Mouse (Mus musculus) myocyte (in vitro differentiated cells): ENCODE measurements around the gene Fam174b.

ENCODE experiments used
- CEBPB ChIP-seq: IDR thresholded peaks from 2 replicates; pipeline ENCODE4 v1.6.1; 2011; ENCODE audit warnings: mild to moderate bottlenecking, moderate library complexity; ENCODE audit not compliant: poor library complexity, insufficient read depth, severe bottlenecking
- E2F4 ChIP-seq: IDR thresholded peaks from one replicate; pipeline ENCODE4 v1.6.1; 2011; ENCODE audit warnings: mild to moderate bottlenecking, control low read depth, moderate library complexity; ENCODE audit not compliant: insufficient read depth
- MAX ChIP-seq: IDR thresholded peaks from one replicate; pipeline ENCODE4 v1.6.1; 2011; ENCODE audit warnings: low read depth, mild to moderate bottlenecking, control low read depth
- MYOD1 ChIP-seq, 3 experiments: IDR thresholded peaks; one replicate each; pipeline ENCODE4 v1.6.1; 2011; ENCODE audit warnings: control low read depth in 2 of 3, low read depth in 2 of 3, mild to moderate bottlenecking in 2 of 3, moderate library complexity in 1 of 3; ENCODE audit not compliant: insufficient read length in 2 of 3, control insufficient read depth in 1 of 3
- MYOG ChIP-seq, 3 experiments: IDR thresholded peaks; one replicate each; pipeline ENCODE4 v1.6.1; 2011; ENCODE audit warnings: control low read depth in 2 of 3, low read depth in 2 of 3, mild to moderate bottlenecking in 2 of 3; ENCODE audit not compliant: insufficient read length in 2 of 3, control insufficient read depth in 1 of 3, insufficient read depth in 1 of 3
- POLR2A ChIP-seq: IDR thresholded peaks from one replicate; pipeline ENCODE4 v1.6.1; 2011; ENCODE audit warnings: low read depth, mild to moderate bottlenecking, control low read depth, moderate library complexity; ENCODE audit not compliant: insufficient read length
- POLR2AphosphoS2 ChIP-seq: IDR thresholded peaks from one replicate; pipeline ENCODE4 v1.6.1; 2011; ENCODE audit warnings: low read depth, control low read depth; ENCODE audit not compliant: insufficient read length
- REST ChIP-seq: IDR thresholded peaks from one replicate; pipeline ENCODE4 v1.6.1; 2011; ENCODE audit warnings: mild to moderate bottlenecking, control low read depth, moderate library complexity; ENCODE audit not compliant: insufficient read depth, insufficient read length
- TCF12 ChIP-seq: IDR thresholded peaks from one replicate; pipeline ENCODE4 v1.6.1; 2011; ENCODE audit warnings: mild to moderate bottlenecking, control low read depth; ENCODE audit not compliant: poor library complexity, insufficient read depth, severe bottlenecking
- TCF3 ChIP-seq: IDR thresholded peaks from one replicate; pipeline ENCODE4 v1.6.1; 2011; ENCODE audit warnings: low read depth, control low read depth; ENCODE audit not compliant: insufficient read length
- USF1 ChIP-seq: IDR thresholded peaks from one replicate; pipeline ENCODE4 v1.6.1; 2011; ENCODE audit warnings: low read depth, mild to moderate bottlenecking, control low read depth, moderate library complexity

DNA sequence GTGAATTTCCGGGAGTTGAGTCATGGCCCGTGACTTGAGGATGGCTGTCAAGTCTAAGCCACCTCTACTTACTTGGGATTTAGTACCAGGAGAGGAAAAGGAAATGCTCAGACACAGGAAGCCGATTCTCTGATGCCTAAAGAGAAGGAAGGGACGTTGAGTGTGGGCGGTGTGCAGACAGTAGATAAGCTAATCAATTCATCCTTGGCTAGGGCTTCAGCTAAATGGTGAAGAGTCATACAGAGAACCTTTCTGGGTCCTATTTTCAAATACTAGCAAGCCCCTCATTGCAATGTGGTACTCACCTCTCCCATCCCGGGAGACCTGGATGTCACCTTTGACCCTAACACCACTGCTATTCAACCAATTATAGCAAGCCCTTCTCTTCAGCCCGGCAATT lies 71.3 kb downstream of the Fam174b start:
- no peak for TF ChIP-seq MAX
- TF ChIP-seq USF1: no peak
- TF ChIP-seq POLR2A: no peak
- TF ChIP-seq POLR2AphosphoS2: no peak
- TF ChIP-seq MYOG (IDR thresholded peaks at IDR 0.05; ENCODE audit: control insufficient read depth in 1 of 3, insufficient read depth in 1 of 3, insufficient read length in 2 of 3, low read depth in 2 of 3): no peak
- TF ChIP-seq E2F4: no peak
- no peak for TF ChIP-seq TCF3
- TF ChIP-seq CEBPB: no peak
- TF ChIP-seq REST: no peak
- no peak for TF ChIP-seq TCF12
- TF ChIP-seq MYOD1 (IDR thresholded peaks at IDR 0.05; ENCODE audit: control insufficient read depth in 1 of 3, insufficient read length in 2 of 3, low read depth in 2 of 3): no peak
